ENCODE assay signal across 10 mouse cellular contexts in the genomic region with DNA sequence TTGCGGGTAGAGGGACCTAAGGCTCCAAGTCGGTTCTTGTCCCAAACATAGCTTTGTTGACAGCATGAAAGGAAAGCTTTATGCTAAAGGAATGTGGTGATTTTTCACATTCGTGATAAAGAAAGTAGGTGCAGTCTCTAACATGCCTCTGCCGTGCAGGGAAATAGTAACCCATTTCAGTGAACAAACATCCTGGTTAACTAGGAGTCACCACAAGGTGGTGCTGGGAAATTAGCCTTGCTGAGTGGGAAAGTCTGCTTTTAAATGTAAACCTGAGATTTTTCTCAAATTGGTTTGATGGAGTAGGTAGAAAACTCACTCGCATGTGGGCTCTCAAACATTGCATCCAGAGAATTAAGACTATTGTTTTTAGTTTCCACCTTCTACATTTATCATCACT. TPM values are rescaled to one million over a fixed set of nuclear protein-coding genes. Genes with fewer than 3 reads are reported as not detected.
DNase-seq lines count a peak whose midpoint lies in the region; ATAC-seq lines count a peak whose summit lies in the region.
"Had no signal": no experiment of that assay in that cellular context is flagged by ENCODE, and none has a peak within 500 bp of the region (broad histone marks: within the 10 kb centered on the region; RNA-seq: fewer than 3 reads in every experiment).

No protein-coding gene starts in this region.

- ATAC-seq in megakaryocyte-erythroid progenitor cell, adult 5-6 weeks (replicated peaks; ENCODE audit: low FRiP score, low TSS enrichment, poor library complexity, severe bottlenecking), result no peak
- ATAC-seq: forebrain, embryonic 15.5 days had no signal

- DNase-seq in cerebellum, postnatal 10 days, result peak; percentile 59 to 66
- DNase-seq in cerebellum, adult 9-11 months, result no peak
- peak; percentile 48 for DNase-seq in kidney, postnatal 10 days
- no peak for DNase-seq in kidney, adult 11 months
- DNase-seq in 3T3-L1 (ENCODE audit: low read depth, low spot score), result peak; percentile 42
- DNase-seq in induced T-regulatory cell, adult 2 months (ENCODE audit: low read depth), result peak; percentile 38
- DNase-seq in lung, postnatal 14 days, result no peak
- DNase-seq: liver, embryonic 13.5 days had no signal

RNA-seq across cellular contexts. Expression of gene F2rl2, which starts 43.0 kb away (rescaled TPM):
- total RNA-seq in megakaryocyte-erythroid progenitor cell, adult 5-6 weeks (2014; fragmentation: Nextera tagmentation), result 0.70 and 1.1 TPM in 2 replicates
- total RNA-seq in megakaryocyte-erythroid progenitor cell, adult 5-6 weeks (2017), result 3.0 TPM in 2 replicates

Comparison
In these comparisons a context has a peak if more than half of its experiments do, and no peak if none do; other contexts are left out.
1. DNase-seq: peak in cerebellum, postnatal 10 days (2 of 2), kidney, postnatal 10 days (single experiment), 3T3-L1 (single experiment) and induced T-regulatory cell, adult 2 months (single experiment); none in cerebellum, adult 9-11 months (single experiment), kidney, adult 11 months (single experiment) and lung, postnatal 14 days (single experiment).